Mouse (Mus musculus) olfactory bulb, adult 2 months (tissue): ENCODE measurements at regions not wholly inside any gene's neighbourhood (a gene's known extent, or its start where the extent isn't known, plus 50 kb on each side); places are given as distances from the start of the nearest gene placed in this dataset.

Experiments used
- H3K27ac ChIP-seq: fragments of 200-500 bp; 2 replicates; pipeline ENCODE4 v1.5.1; 2012; ENCODE audit warnings: low read depth, low read length; ENCODE audit not compliant: insufficient read depth
- H3K4me1 ChIP-seq: fragments of 200-500 bp; 2 replicates; pipeline ENCODE4 v1.6.1; 2012; ENCODE audit warnings: low read length; ENCODE audit not compliant: control insufficient read depth, insufficient read depth
- H3K4me3 ChIP-seq: fragments of 200-500 bp; 2 replicates; pipeline ENCODE4 v1.5.1; 2012; ENCODE audit warnings: mild to moderate bottlenecking, low read depth, low read length, moderate library complexity; ENCODE audit not compliant: insufficient read depth
- CTCF ChIP-seq: fragments of 200-500 bp; IDR thresholded peaks from 2 replicates; pipeline ENCODE4 v1.5.1; 2012; ENCODE audit warnings: low read depth, mild to moderate bottlenecking, low read length, moderate library complexity; ENCODE audit not compliant: insufficient read depth
- POLR2A ChIP-seq: fragments of 200-500 bp; IDR thresholded peaks from 2 replicates; pipeline ENCODE4 v1.6.1; 2012; ENCODE audit warnings: mild to moderate bottlenecking, low read depth, low read length, moderate library complexity; ENCODE audit not compliant: insufficient read depth
- WGBS: fragments of 180-500 bp; shearing (Covaris S2); methylation state at CpG from one replicate; pipeline ENCODE4 v1.1.7; 2018; 5-methylcytosine and 5-hydroxymethylcytosine counted together

- TF ChIP-seq POLR2A: no peak
- no peak for TF ChIP-seq CTCF
- Histone ChIP-seq H3K4me3 (no peak overlapping the region), H3K4me1 (no peaks in the 10 kb centered on the region), H3K27ac (no peak overlapping the region)
- WGBS: 39% methylated on average over 8 of the region's 8 CpGs
Observed at GRCm38 (mm10) chr8:49015200-49015599, 171.4 kb upstream of the Tenm3 start.

- no peak overlapping the region for H3K4me3 ChIP-seq
- H3K4me1 ChIP-seq: no peaks in the 10 kb centered on the region
- TF ChIP-seq POLR2A: no peak
- TF ChIP-seq CTCF: no peak
- no peak overlapping the region for H3K27ac ChIP-seq
- WGBS: 87% methylated on average over 11 of the region's 11 CpGs
Observed at GRCm38 (mm10) chr8:49006236-49006965, 162.7 kb upstream of the Tenm3 start.

DNA sequence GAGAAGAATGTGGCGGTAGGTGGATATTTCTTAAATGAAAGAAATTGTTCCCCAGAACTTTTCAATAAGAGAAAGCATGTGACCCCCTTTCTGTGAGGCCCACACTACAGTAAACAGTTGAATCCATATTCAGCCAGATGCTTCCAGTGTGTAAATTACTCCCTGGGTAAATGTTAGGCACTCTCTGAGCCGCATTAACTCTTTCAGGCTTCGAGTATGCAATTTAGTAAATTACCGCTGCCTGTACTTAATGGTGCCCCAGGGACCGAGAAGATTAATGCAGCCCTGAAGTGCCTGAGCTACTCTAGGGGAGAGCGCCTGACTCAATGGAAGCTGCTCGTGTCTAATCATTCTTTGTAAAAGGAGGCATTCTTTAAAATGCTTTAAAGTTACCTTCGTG is 137.9 kb upstream of the Tenm3 start:
- 47% methylated on average over 8 of the region's 8 CpGs for WGBS
- TF ChIP-seq CTCF (no peak), POLR2A (no peak)
- Histone ChIP-seq H3K4me3 (no peak overlapping the region), H3K4me1 (no peaks in the 10 kb centered on the region), H3K27ac (no peak overlapping the region)

GRCm38 (mm10) chr8:48980755-48981154 is 137.0 kb upstream of the Tenm3 start:
- 61% methylated on average over 7 of the region's 7 CpGs for WGBS
- Histone ChIP-seq H3K4me1 (no peaks in the 10 kb centered on the region), H3K4me3 (no peak overlapping the region), H3K27ac (no peak overlapping the region)
- TF ChIP-seq POLR2A: no peak
- TF ChIP-seq CTCF: no peak

GRCm38 (mm10) chr8:48970655-48971054 is 126.9 kb upstream of the Tenm3 start:
- no peak overlapping the region for H3K27ac ChIP-seq
- H3K4me3 ChIP-seq: no peak overlapping the region
- H3K4me1 ChIP-seq: no peaks in the 10 kb centered on the region
- TF ChIP-seq CTCF (no peak), POLR2A (no peak)
- WGBS: 73% methylated on average over 5 of the region's 5 CpGs

- Histone ChIP-seq H3K27ac (no peak overlapping the region), H3K4me3 (no peak overlapping the region), H3K4me1 (no peaks in the 10 kb centered on the region)
- TF ChIP-seq POLR2A (no peak), CTCF (no peak)
- 88% methylated on average over 1 of the region's 1 CpGs for WGBS
Observed at GRCm38 (mm10) chr8:48964929-48965328, 121.2 kb upstream of the Tenm3 start.

GRCm38 (mm10) chr8:48957614-48958013 is 113.9 kb upstream of the Tenm3 start:
- TF ChIP-seq POLR2A (no peak), CTCF (no peak)
- WGBS: 92% methylated on average over 5 of the region's 5 CpGs
- Histone ChIP-seq H3K4me3 (no peak overlapping the region), H3K4me1 (no peaks in the 10 kb centered on the region), H3K27ac (no peak overlapping the region)

GRCm38 (mm10) chr8:48951412-48951811 is 107.7 kb upstream of the Tenm3 start:
- 87% methylated on average over 10 of the region's 10 CpGs for WGBS
- no peak overlapping the region for H3K4me3 ChIP-seq
- H3K27ac ChIP-seq: no peak overlapping the region
- TF ChIP-seq POLR2A (no peak), CTCF (no peak)
- H3K4me1 ChIP-seq: no peaks in the 10 kb centered on the region

- no peaks in the 10 kb centered on the region for H3K4me1 ChIP-seq
- WGBS: 50% methylated on average over 1 of the region's 1 CpGs
- no peak for TF ChIP-seq CTCF
- TF ChIP-seq POLR2A: no peak
Observed at GRCm38 (mm10) chr8:48944177-48944576, 100.4 kb upstream of the Tenm3 start.

More at GRCm38 (mm10) chr8:48944177-48944576, 100.4 kb upstream of the Tenm3 start:
- H3K27ac ChIP-seq: no peak overlapping the region
- H3K4me3 ChIP-seq: no peak overlapping the region
